Comparison of ENCODE assay signal across 12 mouse cellular contexts in genomic region chr3:81933348-81933747, GRCm38 (mm10). TPM values are rescaled to one million over a fixed set of nuclear protein-coding genes. Genes with fewer than 3 reads are reported as not detected.
DNase-seq lines count a peak whose midpoint lies in the region; ATAC-seq lines count a peak whose summit lies in the region.
"Had no signal": no experiment of that assay in that cellular context is flagged by ENCODE, and none has a peak within 500 bp of the region (broad histone marks: within the 10 kb centered on the region; RNA-seq: fewer than 3 reads in every experiment).

No protein-coding gene starts in this region.

- no peak overlapping the region for H3K27ac ChIP-seq in intestine, embryonic 14.5 days (ENCODE audit: low read depth)
- no peak overlapping the region for H3K27ac ChIP-seq in intestine, embryonic 15.5 days
- H3K27ac ChIP-seq in neural tube, embryonic 15.5 days (replicated peaks) = no peak overlapping the region

- H3K9me3 ChIP-seq in intestine, embryonic 14.5 days (ENCODE audit: control insufficient read depth, low read length) = no peaks in the 10 kb centered on the region
- H3K9me3 ChIP-seq in intestine, embryonic 15.5 days = no peaks in the 10 kb centered on the region
- H3K9me3 ChIP-seq in megakaryocyte, embryonic 14.5 days = no peaks in the 10 kb centered on the region
- H3K9me3 ChIP-seq in neural tube, embryonic 15.5 days (replicated peaks) = no peaks in the 10 kb centered on the region
- H3K9me3 ChIP-seq: embryonic facial prominence, embryonic 10.5 days; hindbrain, embryonic 10.5 days; limb, embryonic 15.5 days had no signal

- WGBS in intestine, embryonic 14.5 days = 78% methylated on average over 4 of the region's 4 CpGs
- WGBS in intestine, embryonic 15.5 days = 72% methylated on average over 4 of the region's 4 CpGs
- 81% methylated on average over 4 of the region's 4 CpGs for WGBS in neural tube, embryonic 15.5 days

- no peak overlapping the region for H3K9ac ChIP-seq in intestine, embryonic 14.5 days (ENCODE audit: low read length)
- H3K9ac ChIP-seq in intestine, embryonic 15.5 days = no peak overlapping the region
- H3K9ac ChIP-seq in neural tube, embryonic 15.5 days (replicated peaks) = no peak overlapping the region

- no peak for ATAC-seq in intestine, embryonic 14.5 days (replicated peaks; ENCODE audit: low FRiP score, low TSS enrichment, low read depth)
- no peak for ATAC-seq in intestine, embryonic 15.5 days
- ATAC-seq in megakaryocyte, adult 5-6 weeks (ENCODE audit: poor library complexity, severe bottlenecking) = no peak
- ATAC-seq in neural tube, embryonic 15.5 days (ENCODE audit: low FRiP score) = no peak

- no peaks in the 10 kb centered on the region for H3K27me3 ChIP-seq in intestine, embryonic 14.5 days (replicated peaks; ENCODE audit: control insufficient read depth, insufficient read depth, low read length)
- H3K27me3 ChIP-seq in intestine, embryonic 15.5 days (replicated peaks) = no peaks in the 10 kb centered on the region
- no peaks in the 10 kb centered on the region for H3K27me3 ChIP-seq in megakaryocyte, embryonic 14.5 days (replicated peaks)
- no peaks in the 10 kb centered on the region for H3K27me3 ChIP-seq in neural tube, embryonic 15.5 days (replicated peaks)
- H3K27me3 ChIP-seq: limb, embryonic 15.5 days had no signal

- no peak overlapping the region for H3K4me3 ChIP-seq in intestine, embryonic 14.5 days (ENCODE audit: low read depth, low read length)
- no peak overlapping the region for H3K4me3 ChIP-seq in intestine, embryonic 15.5 days (replicated peaks)
- peak overlapping the region; percentile 4 for H3K4me3 ChIP-seq in megakaryocyte, embryonic 14.5 days (replicated peaks)
- H3K4me3 ChIP-seq in neural tube, embryonic 15.5 days (replicated peaks) = no peak overlapping the region

- peak overlapping the region; percentile 38; the same call in 1 of the 2 replicates for H3K4me2 ChIP-seq in intestine, embryonic 14.5 days (ENCODE audit: low read length)
- no peak overlapping the region for H3K4me2 ChIP-seq in intestine, embryonic 15.5 days (replicated peaks)
- peak overlapping the region; percentile 74 for H3K4me2 ChIP-seq in neural tube, embryonic 15.5 days

- H3K4me1 ChIP-seq in intestine, embryonic 14.5 days (replicated peaks; ENCODE audit: control insufficient read depth, insufficient read depth, low read length) = no peaks in the 10 kb centered on the region; the same call in 1 of the 2 replicates
- no peaks in the 10 kb centered on the region for H3K4me1 ChIP-seq in intestine, embryonic 15.5 days (replicated peaks)
- H3K4me1 ChIP-seq in megakaryocyte, embryonic 14.5 days = peaks cover 39% of the 10 kb centered on the region
- H3K4me1 ChIP-seq in neural tube, embryonic 15.5 days = peaks cover 6% of the 10 kb centered on the region; the same call in 1 of the 2 replicates

- no peaks in the 10 kb centered on the region for H3K36me3 ChIP-seq in intestine, embryonic 14.5 days (ENCODE audit: control insufficient read depth, insufficient read depth, low read length)
- no peaks in the 10 kb centered on the region for H3K36me3 ChIP-seq in intestine, embryonic 15.5 days
- no peaks in the 10 kb centered on the region for H3K36me3 ChIP-seq in megakaryocyte, embryonic 14.5 days (replicated peaks; ENCODE audit: low read length)
- no peaks in the 10 kb centered on the region for H3K36me3 ChIP-seq in neural tube, embryonic 15.5 days
- H3K36me3 ChIP-seq: embryonic facial prominence, embryonic 10.5 days; hindbrain, embryonic 10.5 days; limb, embryonic 15.5 days had no signal

- no peak for DNase-seq in intestine, embryonic 14.5 days (ENCODE audit: low spot score)
- peak; percentile 17 for DNase-seq in induced T-regulatory cell, adult 2 months (ENCODE audit: low read depth)
- DNase-seq in embryo, embryonic 10.5 days (ENCODE audit: low spot score) = no peak

RNA-seq across cellular contexts. Expression of gene Ctso, which starts 0.9 kb away (rescaled TPM):
- 17.0 and 17.2 TPM in 2 replicates for polyA plus RNA-seq in intestine, embryonic 14.5 days (2014; fragmentation: Nextera tagmentation; extraction: Ambion mirVana)
- 19.2 and 19.4 TPM in 2 replicates for polyA plus RNA-seq in intestine, embryonic 15.5 days (2015; fragmentation: Nextera tagmentation; extraction: Ambion mirVana)
- 3.7 and 6.6 TPM in 2 replicates for polyA plus RNA-seq in megakaryocyte, embryonic 14.5 days (2012; ENCODE audit: insufficient read depth, low replicate concordance)
- total RNA-seq in megakaryocyte, adult 5-6 weeks (2015) = 11.4 and 12.4 TPM in 2 replicates
- 8.8 and 11.9 TPM in 2 replicates for total RNA-seq in megakaryocyte, adult 5-6 weeks (2017)
- 9.8 and 14.8 TPM in 2 replicates for polyA plus RNA-seq in neural tube, embryonic 15.5 days (2015; fragmentation: Nextera tagmentation; extraction: Ambion mirVana)

RNA-seq across cellular contexts. Expression of gene Tdo2, which starts 42.7 kb away (rescaled TPM):
- 1.3 and 3.1 TPM in 2 replicates for polyA plus RNA-seq in intestine, embryonic 14.5 days (2014; fragmentation: Nextera tagmentation; extraction: Ambion mirVana)
- polyA plus RNA-seq in intestine, embryonic 15.5 days (2015; fragmentation: Nextera tagmentation; extraction: Ambion mirVana) = 1.0 and 1.7 TPM in 2 replicates
- polyA plus RNA-seq in megakaryocyte, embryonic 14.5 days (2012; ENCODE audit: insufficient read depth, low replicate concordance) = not detected in 2 replicates
- total RNA-seq in megakaryocyte, adult 5-6 weeks (2015) = not detected in 2 replicates
- not detected in 2 replicates for total RNA-seq in megakaryocyte, adult 5-6 weeks (2017)
- 0.18 and 0.34 TPM in 2 replicates for polyA plus RNA-seq in neural tube, embryonic 15.5 days (2015; fragmentation: Nextera tagmentation; extraction: Ambion mirVana)
- total RNA-seq: ES-E14 had no signal
- polyA plus RNA-seq: hindbrain, embryonic 10.5 days had no signal

RNA-seq across cellular contexts. Expression of gene Asic5, which starts 48.7 kb away (rescaled TPM):
- polyA plus RNA-seq in intestine, embryonic 14.5 days (2014; fragmentation: Nextera tagmentation; extraction: Ambion mirVana) = 0.11 TPM in 1 of 2 replicates, not detected in the other
- polyA plus RNA-seq in intestine, embryonic 15.5 days (2015; fragmentation: Nextera tagmentation; extraction: Ambion mirVana) = 0.13 and 0.25 TPM in 2 replicates
- not detected in 2 replicates for polyA plus RNA-seq in megakaryocyte, embryonic 14.5 days (2012; ENCODE audit: insufficient read depth, low replicate concordance)
- total RNA-seq in megakaryocyte, adult 5-6 weeks (2015) = not detected in 2 replicates
- total RNA-seq in megakaryocyte, adult 5-6 weeks (2017) = not detected in 2 replicates
- polyA plus RNA-seq in neural tube, embryonic 15.5 days (2015; fragmentation: Nextera tagmentation; extraction: Ambion mirVana) = not detected in 2 replicates
- total RNA-seq: ES-E14 had no signal
- polyA plus RNA-seq: embryonic facial prominence, embryonic 10.5 days; hindbrain, embryonic 10.5 days; limb, embryonic 15.5 days; midbrain, embryonic 14.5 days had no signal
